Mouse (Mus musculus): Measurements from ENCODE around the gene Cend1. TPM values are rescaled to one million over a fixed set of nuclear protein-coding genes. Genes with fewer than 3 reads are reported as not detected.
A peak's percentile ranks its signal among the peaks of the same experiment; 100 is the strongest.

Cend1 gene
- total and polyA plus RNA-seq, 2 experiments = 0.09 TPM; not detected in 1

DNA sequence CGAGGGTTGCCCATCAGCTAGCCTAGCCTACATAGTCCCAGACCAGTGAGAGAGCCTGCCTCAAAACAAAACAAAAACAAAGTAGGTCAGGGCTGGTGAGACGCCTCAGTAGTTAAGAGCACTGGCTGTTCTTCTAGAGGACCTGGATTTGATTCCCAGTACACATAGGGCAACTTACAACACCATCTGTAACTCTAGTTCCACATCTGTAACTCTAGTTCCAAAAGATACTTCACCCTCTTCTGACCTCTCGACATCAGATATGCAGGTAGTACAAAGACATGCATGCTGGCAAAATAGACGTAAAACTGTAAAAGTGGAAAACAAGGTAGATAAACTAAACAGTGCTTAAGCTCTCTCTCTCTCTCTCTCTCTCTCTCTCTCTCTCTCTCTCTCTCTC, 5.5 kb downstream of the Cend1 start:
- 25% methylated on average over 4 of the region's 4 CpGs for WGBS
- H3K4me3 ChIP-seq (ENCODE audit: insufficient read depth, low read depth, low read length) = no peak overlapping the region
- peaks cover 12% of the 10 kb centered on the region for H3K4me1 ChIP-seq (ENCODE audit: control insufficient read depth, insufficient read depth, low read length)
- H3K27ac ChIP-seq (replicated peaks; ENCODE audit: insufficient read depth, low read depth, low read length) = peak overlapping the region; percentile 34
- H3K9ac ChIP-seq (ENCODE audit: low read depth, low read length) = no peak overlapping the region
- TF ChIP-seq CTCF (IDR thresholded peaks at IDR 0.05; ENCODE audit: low read depth, low read length) (no peak), POLR2A (IDR thresholded peaks at IDR 0.05; ENCODE audit: extremely low read depth, insufficient read depth, low read length) (no peak)
- no peaks in the 10 kb centered on the region for H3K79me2 ChIP-seq (ENCODE audit: control insufficient read depth, insufficient read depth, low read length)
- H3K36me3 ChIP-seq (ENCODE audit: control insufficient read depth, insufficient read depth, low read length) = no peaks in the 10 kb centered on the region
- no peaks in the 10 kb centered on the region for H3K27me3 ChIP-seq (ENCODE audit: control insufficient read depth, insufficient read depth, low read length)
- DNase-seq (ENCODE audit: extremely low read depth, low read depth, low spot score) = peak; percentile 89

DNA sequence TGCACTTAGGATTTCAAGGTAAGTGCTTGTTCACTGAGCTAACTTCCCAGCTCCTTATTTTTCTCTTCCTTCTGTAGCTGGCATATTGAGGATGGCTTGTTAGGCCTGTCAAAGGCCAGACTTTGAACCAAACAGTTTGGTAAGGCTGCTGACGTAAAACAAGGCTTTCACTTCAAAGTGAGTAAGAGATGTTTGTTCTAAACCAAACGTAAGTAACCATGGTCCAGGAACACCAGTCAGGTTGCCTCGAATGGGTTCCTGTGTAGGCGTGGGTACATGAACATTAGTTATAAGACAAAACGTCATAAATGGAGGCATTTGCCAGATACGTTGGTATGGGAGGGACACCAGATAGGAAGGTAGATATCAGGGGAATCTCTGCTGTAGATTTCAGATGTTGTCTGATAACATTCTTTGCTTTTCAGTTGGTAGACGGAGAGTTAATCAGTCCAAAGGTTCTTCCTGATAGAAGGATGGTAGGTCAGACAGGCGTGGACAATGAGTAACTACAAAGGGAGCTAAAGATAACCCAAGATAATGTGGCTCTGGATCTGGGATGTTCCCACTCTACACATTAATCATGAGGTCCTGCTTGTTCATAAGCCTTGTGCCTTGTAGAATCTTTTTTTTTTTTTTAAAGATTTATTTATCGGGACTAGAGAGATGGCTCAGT, 9.1 kb downstream of the Cend1 start:
- peak overlapping the region; percentile 57 for H3K27ac ChIP-seq (replicated peaks; ENCODE audit: insufficient read depth, low read depth, low read length)
- H3K27me3 ChIP-seq (ENCODE audit: control insufficient read depth, insufficient read depth, low read length) = no peaks in the 10 kb centered on the region
- no peak overlapping the region for H3K9ac ChIP-seq (ENCODE audit: low read depth, low read length)
- H3K4me3 ChIP-seq (ENCODE audit: insufficient read depth, low read depth, low read length) = no peak overlapping the region
- DNase-seq (ENCODE audit: extremely low read depth, low read depth, low spot score) = peak; percentile 97
- H3K4me1 ChIP-seq (ENCODE audit: control insufficient read depth, insufficient read depth, low read length) = peaks cover 12% of the 10 kb centered on the region
- 27% methylated on average over 9 of the region's 9 CpGs for WGBS
- no peaks in the 10 kb centered on the region for H3K79me2 ChIP-seq (ENCODE audit: control insufficient read depth, insufficient read depth, low read length)
- no peaks in the 10 kb centered on the region for H3K36me3 ChIP-seq (ENCODE audit: control insufficient read depth, insufficient read depth, low read length)
- no peak for TF ChIP-seq CTCF (IDR thresholded peaks at IDR 0.05; ENCODE audit: low read depth, low read length)
- TF ChIP-seq POLR2A (IDR thresholded peaks at IDR 0.05; ENCODE audit: extremely low read depth, insufficient read depth, low read length) = no peak

DNA sequence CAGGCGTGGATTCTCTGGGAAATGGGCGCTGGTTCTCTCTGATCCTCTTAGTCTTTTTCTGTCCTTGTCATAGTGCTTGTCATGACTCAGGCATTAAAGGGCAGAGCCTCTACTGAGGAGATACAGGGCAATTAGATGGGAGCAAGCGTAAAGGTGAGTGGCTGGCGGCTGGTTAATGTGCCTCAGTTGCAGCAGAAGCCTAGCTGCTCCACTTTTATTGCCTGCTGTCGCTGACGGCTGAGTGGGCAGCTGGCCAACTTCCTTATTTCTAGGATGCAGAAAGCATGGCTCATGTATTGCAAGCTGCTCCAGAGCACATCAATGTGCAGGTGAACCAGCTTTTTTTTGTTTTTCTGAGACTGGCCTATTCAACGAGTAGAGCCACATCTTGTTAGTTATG, 10.3 kb downstream of the Cend1 start:
- DNase-seq (ENCODE audit: extremely low read depth, low read depth, low spot score) = no peak

DNA sequence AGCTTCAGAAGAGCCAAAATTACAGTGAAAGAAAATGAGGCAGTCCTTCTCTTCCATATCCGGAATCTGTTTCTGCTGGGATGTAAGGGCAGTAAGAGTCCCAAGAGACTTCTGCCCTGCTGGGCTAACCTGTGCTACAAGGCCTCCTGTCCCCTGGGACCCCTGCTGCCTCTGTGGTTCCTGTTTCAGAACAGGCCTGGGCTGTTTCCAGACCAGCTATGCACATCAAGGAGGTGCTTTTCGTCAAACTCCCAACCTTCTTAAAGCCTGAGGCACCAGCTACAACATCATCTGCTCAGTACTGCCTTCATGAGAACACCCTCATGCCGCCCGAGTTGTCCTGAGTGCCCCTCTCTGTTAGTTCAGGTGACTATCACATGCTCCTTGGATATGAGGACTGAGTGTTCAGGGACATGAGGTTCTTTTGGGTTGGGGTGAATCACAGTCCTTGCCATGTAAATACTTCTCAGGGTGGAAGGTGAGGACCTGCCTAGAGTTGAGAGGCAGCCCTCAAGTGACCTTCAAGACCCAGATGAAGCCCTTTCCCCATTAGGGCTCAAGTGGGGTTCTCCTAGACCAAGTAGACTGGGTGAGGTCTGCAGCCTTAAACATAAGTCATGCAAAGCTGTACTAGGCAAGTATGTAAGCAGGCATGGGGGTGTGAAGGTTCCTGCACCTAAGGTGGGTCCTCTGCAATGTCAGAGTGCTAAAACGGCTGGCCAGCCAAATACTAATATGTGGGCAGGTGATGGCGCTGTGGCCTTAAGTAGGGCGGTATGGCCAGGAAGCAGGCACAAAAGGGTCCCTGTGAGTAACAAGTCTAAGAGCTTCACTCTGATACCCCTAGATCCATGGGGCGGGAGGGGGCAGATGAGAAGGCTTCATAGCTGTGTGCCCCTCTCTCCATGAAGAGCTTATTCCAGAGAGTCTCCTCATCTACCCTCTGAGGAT, 11.3 kb downstream of the Cend1 start:
- TF ChIP-seq POLR2A (IDR thresholded peaks at IDR 0.05; ENCODE audit: extremely low read depth, insufficient read depth, low read length) (no peak), CTCF (IDR thresholded peaks at IDR 0.05; ENCODE audit: low read depth, low read length) (peak; percentile 34; the same call in 1 of the 2 replicates)
- H3K4me3 ChIP-seq (ENCODE audit: insufficient read depth, low read depth, low read length) = no peak overlapping the region
- H3K79me2 ChIP-seq (ENCODE audit: control insufficient read depth, insufficient read depth, low read length) = peaks cover 5% of the 10 kb centered on the region; the same call in 1 of the 2 replicates
- H3K9ac ChIP-seq (ENCODE audit: low read depth, low read length) = no peak overlapping the region
- DNase-seq (ENCODE audit: extremely low read depth, low read depth, low spot score) = no peak
- no peaks in the 10 kb centered on the region for H3K27me3 ChIP-seq (ENCODE audit: control insufficient read depth, insufficient read depth, low read length)
- no peak overlapping the region for H3K27ac ChIP-seq (replicated peaks; ENCODE audit: insufficient read depth, low read depth, low read length)
- 85% methylated on average over 8 of the region's 8 CpGs for WGBS
- H3K4me1 ChIP-seq (ENCODE audit: control insufficient read depth, insufficient read depth, low read length) = peaks cover 10% of the 10 kb centered on the region
- no peaks in the 10 kb centered on the region for H3K36me3 ChIP-seq (ENCODE audit: control insufficient read depth, insufficient read depth, low read length)

More for the DNA sequence above, 10.3 kb downstream of the Cend1 start:
- H3K27me3 ChIP-seq (ENCODE audit: control insufficient read depth, insufficient read depth, low read length) = no peaks in the 10 kb centered on the region
- H3K27ac ChIP-seq (replicated peaks; ENCODE audit: insufficient read depth, low read depth, low read length) = no peak overlapping the region
- WGBS = 67% methylated on average over 7 of the region's 7 CpGs
- H3K79me2 ChIP-seq (ENCODE audit: control insufficient read depth, insufficient read depth, low read length) = no peaks in the 10 kb centered on the region
- H3K36me3 ChIP-seq (ENCODE audit: control insufficient read depth, insufficient read depth, low read length) = no peaks in the 10 kb centered on the region
- peaks cover 17% of the 10 kb centered on the region for H3K4me1 ChIP-seq (ENCODE audit: control insufficient read depth, insufficient read depth, low read length)
- no peak overlapping the region for H3K4me3 ChIP-seq (ENCODE audit: insufficient read depth, low read depth, low read length)
- H3K9ac ChIP-seq (ENCODE audit: low read depth, low read length) = no peak overlapping the region
- TF ChIP-seq POLR2A (IDR thresholded peaks at IDR 0.05; ENCODE audit: extremely low read depth, insufficient read depth, low read length) (no peak), CTCF (IDR thresholded peaks at IDR 0.05; ENCODE audit: low read depth, low read length) (no peak)

DNA sequence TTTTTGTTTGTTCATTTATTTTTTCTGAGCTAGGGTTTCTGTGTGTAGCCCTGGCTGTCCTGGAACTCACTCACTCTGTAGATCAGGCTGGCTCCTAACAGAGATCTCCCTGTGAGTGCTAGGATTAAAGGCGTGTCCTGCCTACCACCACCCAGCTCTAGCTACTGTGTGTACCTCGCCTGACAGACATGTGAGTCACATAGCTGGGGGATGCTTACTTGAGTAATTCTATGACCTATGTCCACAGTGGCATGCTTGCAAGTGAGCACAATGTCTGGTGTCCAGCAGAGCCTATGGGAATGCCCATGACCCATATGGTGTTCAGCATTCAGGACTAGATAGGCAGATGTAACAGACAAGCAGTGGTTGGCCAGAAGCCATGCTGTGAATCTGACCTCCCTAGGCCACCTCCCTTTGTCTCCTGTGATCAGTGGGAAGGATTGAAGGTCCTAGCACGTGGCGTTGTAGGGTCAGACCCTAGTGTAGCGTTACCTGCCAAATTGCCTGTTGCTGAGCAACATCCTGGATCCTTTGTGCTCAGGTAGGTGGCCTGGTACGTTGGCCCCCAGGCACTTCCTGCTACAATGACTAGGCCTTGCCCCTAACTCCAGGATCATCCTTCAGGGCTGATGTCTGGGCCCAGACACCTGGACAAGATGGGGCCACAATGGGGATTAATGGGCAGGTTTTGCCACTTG, 13.0 kb downstream of the Cend1 start:
- Histone ChIP-seq H3K27me3 (ENCODE audit: control insufficient read depth, insufficient read depth, low read length) (no peaks in the 10 kb centered on the region), H3K27ac (replicated peaks; ENCODE audit: insufficient read depth, low read depth, low read length) (no peak overlapping the region), H3K36me3 (ENCODE audit: control insufficient read depth, insufficient read depth, low read length) (no peaks in the 10 kb centered on the region), H3K4me3 (ENCODE audit: insufficient read depth, low read depth, low read length) (no peak overlapping the region), H3K9ac (ENCODE audit: low read depth, low read length) (no peak overlapping the region), H3K4me1 (ENCODE audit: control insufficient read depth, insufficient read depth, low read length) (peaks cover 10% of the 10 kb centered on the region), H3K79me2 (ENCODE audit: control insufficient read depth, insufficient read depth, low read length) (peaks cover 5% of the 10 kb centered on the region; the same call in 1 of the 2 replicates)
- no peak for DNase-seq (ENCODE audit: extremely low read depth, low read depth, low spot score)
- TF ChIP-seq POLR2A (IDR thresholded peaks at IDR 0.05; ENCODE audit: extremely low read depth, insufficient read depth, low read length) = no peak
- no peak for TF ChIP-seq CTCF (IDR thresholded peaks at IDR 0.05; ENCODE audit: low read depth, low read length)
- 88% methylated on average over 6 of the region's 6 CpGs for WGBS

Data from liver, adult 2 months (tissue).